Mouse (Mus musculus): ENCODE measurements around the gene Adamts12. TPM values are rescaled to one million over a fixed set of nuclear protein-coding genes. Genes with fewer than 3 reads are reported as not detected.

Adamts12 gene
- total and polyA plus RNA-seq, 3 experiments = 0.03 to 0.12 (median 0.04) TPM

GRCm38 (mm10) chr15:11361824-11362223, 297.2 kb downstream of the Adamts12 start (continued):
- TF ChIP-seq TCF12 (IDR thresholded peaks at IDR 0.05; ENCODE audit: low read depth, low read length) = peak; percentile 18
- TF ChIP-seq PAX5 (IDR thresholded peaks at IDR 0.05; ENCODE audit: low read length) = no peak
- TF ChIP-seq MEF2A (IDR thresholded peaks at IDR 0.05; ENCODE audit: borderline replicate concordance, low read depth, low read length) = peak; percentile 73
- TF ChIP-seq RCOR1 (conservative IDR thresholded peaks at IDR 0.05; ENCODE audit: low read depth, low read length) = no peak; the same call in 1 of the 2 replicates
- TF ChIP-seq NRF1 (IDR thresholded peaks at IDR 0.05; ENCODE audit: low read depth, low read length) = no peak
- peak; percentile 27; the same call in 1 of the 2 replicates for TF ChIP-seq SIN3A (IDR thresholded peaks at IDR 0.05; ENCODE audit: low read length)
- peak; percentile 93 for TF ChIP-seq EP300 (IDR thresholded peaks at IDR 0.05; ENCODE audit: low read length)
- peak; percentile 45 for TF ChIP-seq IRF4 (IDR thresholded peaks at IDR 0.05; ENCODE audit: low read depth, low read length)
- no peak for TF ChIP-seq SMC3 (IDR thresholded peaks at IDR 0.05; ENCODE audit: low read depth, low read length)
- TF ChIP-seq TBP (conservative IDR thresholded peaks at IDR 0.05; ENCODE audit: low read depth, low read length) = no peak
- peak; percentile 82 for TF ChIP-seq ETS1 (conservative IDR thresholded peaks at IDR 0.05; ENCODE audit: low read depth, low read length)
- TF ChIP-seq POLR2A (IDR thresholded peaks at IDR 0.05; ENCODE audit: low read depth, low read length) = no peak
- no peak for TF ChIP-seq MYC (IDR thresholded peaks at IDR 0.05; ENCODE audit: low read depth, low read length)
- no peak for TF ChIP-seq UBTF (IDR thresholded peaks at IDR 0.05; ENCODE audit: low read depth, low read length)

- no peak for TF ChIP-seq SMC3 (IDR thresholded peaks at IDR 0.05; ENCODE audit: low read depth, low read length)
- TF ChIP-seq ZKSCAN1 (IDR thresholded peaks at IDR 0.05; ENCODE audit: borderline replicate concordance, low read depth, low read length) = no peak
- TF ChIP-seq USF1 (IDR thresholded peaks at IDR 0.05; ENCODE audit: low read depth, low read length) = no peak
- no peak for TF ChIP-seq EP300 (IDR thresholded peaks at IDR 0.05; ENCODE audit: low read length)
- TF ChIP-seq TCF12 (IDR thresholded peaks at IDR 0.05; ENCODE audit: low read depth, low read length) = no peak
- no peak for TF ChIP-seq CHD1 (IDR thresholded peaks at IDR 0.05; ENCODE audit: low read depth, low read length)
- TF ChIP-seq RAD21 (IDR thresholded peaks at IDR 0.05; ENCODE audit: low read depth, low read length) = no peak
- TF ChIP-seq BHLHE40 (IDR thresholded peaks at IDR 0.05; ENCODE audit: low read depth, low read length) = no peak
- no peak for TF ChIP-seq USF2 (conservative IDR thresholded peaks at IDR 0.05; ENCODE audit: low read depth, low read length)
- TF ChIP-seq ELF1 (IDR thresholded peaks at IDR 0.05; ENCODE audit: low read depth, low read length) = no peak
- no peak for TF ChIP-seq NRF1 (IDR thresholded peaks at IDR 0.05; ENCODE audit: low read depth, low read length)
- TF ChIP-seq HCFC1 (IDR thresholded peaks at IDR 0.05; ENCODE audit: low read depth, low read length) = no peak
- TF ChIP-seq E2F4 (IDR thresholded peaks at IDR 0.05; ENCODE audit: insufficient replicate concordance, low read depth, low read length) = no peak
- no peak for TF ChIP-seq PAX5 (IDR thresholded peaks at IDR 0.05; ENCODE audit: low read length)
- no peak for TF ChIP-seq TBP (conservative IDR thresholded peaks at IDR 0.05; ENCODE audit: low read depth, low read length)
- no peak for TF ChIP-seq CTCF (conservative IDR thresholded peaks at IDR 0.05 in 1 of 2, IDR thresholded peaks at IDR 0.05 in 1 of 2; ENCODE audit: low read depth in 2 of 2, low read length in 2 of 2)
- TF ChIP-seq KAT2A (IDR thresholded peaks at IDR 0.05; ENCODE audit: insufficient replicate concordance, low read length) = no peak
- no peak for TF ChIP-seq MEF2A (IDR thresholded peaks at IDR 0.05; ENCODE audit: borderline replicate concordance, low read depth, low read length)
- no peak for TF ChIP-seq MAX (IDR thresholded peaks at IDR 0.05; ENCODE audit: low read length)
- in situ Hi-C loops (cut with MboI; ENCODE audit: low pct_ligation_motif_present, low pct_unique_long_range_greater_than_20kb, low sequenced_read_pairs) = no loop called here
- no peak overlapping the region for H3K4me2 ChIP-seq (ENCODE audit: insufficient read depth, low read depth, poor library complexity, severe bottlenecking)
- H3K79me2 ChIP-seq (replicated peaks; ENCODE audit: control insufficient read depth, extremely low read depth, insufficient read depth, poor library complexity, severe bottlenecking) = no peaks in the 10 kb centered on the region
- H3K9me3 ChIP-seq (replicated peaks; ENCODE audit: low read length) = no peaks in the 10 kb centered on the region
- H3K9ac ChIP-seq (ENCODE audit: insufficient read depth, low read depth) = no peak overlapping the region
- H3K27ac ChIP-seq (ENCODE audit: insufficient read depth, low read depth) = no peak overlapping the region
- no peak for DNase-seq (ENCODE audit: extremely low read depth)
- dilution Hi-C loops (cut with MboI; ENCODE audit: extremely low pct_ligation_motif_present, extremely low pct_unique_long_range_greater_than_20kb, low sequenced_read_pairs) = no loop called here
- no peaks in the 10 kb centered on the region for H3K36me3 ChIP-seq (replicated peaks in 1 of 2; ENCODE audit: control insufficient read depth in 1 of 2, insufficient read depth in 1 of 2, low read length in 1 of 2)
- H3K4me1 ChIP-seq (ENCODE audit: control insufficient read depth in 1 of 2, insufficient read depth in 2 of 2) = peaks cover 37 to 52% of the 10 kb centered on the region in 2 experiments
- no peak overlapping the region for H3K4me3 ChIP-seq (replicated peaks in 1 of 3; ENCODE audit: low read depth in 2 of 3, low read length in 2 of 3, poor library complexity in 1 of 3)
- H3K27me3 ChIP-seq (replicated peaks) = no peaks in the 10 kb centered on the region
Observed at GRCm38 (mm10) chr15:11364112-11364511, 299.5 kb downstream of the Adamts12 start.
